Mouse (Mus musculus) midbrain, embryonic 15.5 days (tissue): ENCODE results near the gene Igdcc4. TPM values are rescaled to one million over a fixed set of nuclear protein-coding genes. Genes with fewer than 3 reads are reported as not detected.

Source experiments
- polyA plus RNA-seq: library from polyadenylated mRNA; unstranded; fragments of >200 nt; fragmentation: Nextera tagmentation; extraction: Ambion mirVana; gene quantifications from 2 replicates; pipeline ENCODE4 v1.2.1, GENCODE M21; 2015

Igdcc4 gene
- polyA plus RNA-seq, 1 experiment from 2014 or later: 16.8 TPM

Other genes starting within 250 kb of the Igdcc4 start
- 0.05 TPM in 1 of 2 replicates, not detected in the other for gene Slc24a1, start 149.9 kb upstream of the Igdcc4 start, polyA plus RNA-seq
- gene Ints14, start 140.6 kb upstream of the Igdcc4 start, polyA plus RNA-seq: 36.2 and 38.3 TPM in 2 replicates
- 210 and 217 TPM in 2 replicates for gene Hacd3, start 79.8 kb upstream of the Igdcc4 start, polyA plus RNA-seq
- gene Dpp8, start 69.1 kb upstream of the Igdcc4 start, polyA plus RNA-seq: 38.9 and 42.5 TPM in 2 replicates
- 12.8 and 14.1 TPM in 2 replicates for gene Igdcc3, start 39.7 kb downstream of the Igdcc4 start, polyA plus RNA-seq
- gene Parp16, start 93.9 kb downstream of the Igdcc4 start, polyA plus RNA-seq: 6.8 and 7.6 TPM in 2 replicates
- gene Cilp, start 163.7 kb downstream of the Igdcc4 start, polyA plus RNA-seq: 0.19 and 0.26 TPM in 2 replicates
- 40.4 and 42.8 TPM in 2 replicates for gene Clpx, start 192.8 kb downstream of the Igdcc4 start, polyA plus RNA-seq
- gene Pdcd7, start 244.6 kb downstream of the Igdcc4 start, polyA plus RNA-seq: 8.1 and 9.5 TPM in 2 replicates